Mouse (Mus musculus): ENCODE results near the gene Tnrc6a.

Gene Tnrc6a

GRCm38 (mm10) chr7:123124735-123125181 lies 1.1 kb downstream of the Tnrc6a start:
- peak in 1 of 2 experiments; percentile 42 for DNase-seq (ENCODE audit: low spot score in 2 of 2)

- DNase-seq (ENCODE audit: low spot score in 2 of 2), result no peak
These were observed 2.4 kb downstream of the Tnrc6a start for GRCm38 (mm10) chr7:123126056-123126455.

- no peak for DNase-seq (ENCODE audit: low spot score in 2 of 2)
These were observed 3.6 kb downstream of the Tnrc6a start for GRCm38 (mm10) chr7:123127301-123127700.

- DNase-seq (ENCODE audit: low spot score in 2 of 2), result no peak
These were observed 4.3 kb downstream of the Tnrc6a start for GRCm38 (mm10) chr7:123127981-123128380.

GRCm38 (mm10) chr7:123129061-123129460 lies 5.4 kb downstream of the Tnrc6a start:
- DNase-seq (ENCODE audit: low spot score in 2 of 2), result no peak

GRCm38 (mm10) chr7:123130198-123130597 lies 6.5 kb downstream of the Tnrc6a start:
- DNase-seq (ENCODE audit: low spot score in 2 of 2), result no peak

GRCm38 (mm10) chr7:123132401-123132800 lies 8.7 kb downstream of the Tnrc6a start:
- DNase-seq (ENCODE audit: low spot score in 2 of 2), result no peak

- DNase-seq (ENCODE audit: low spot score in 2 of 2), result no peak
These were observed 11.2 kb downstream of the Tnrc6a start for GRCm38 (mm10) chr7:123134876-123135275.

GRCm38 (mm10) chr7:123135655-123136054 lies 12.0 kb downstream of the Tnrc6a start:
- DNase-seq (ENCODE audit: low spot score in 2 of 2), result no peak

GRCm38 (mm10) chr7:123138001-123138400 lies 14.3 kb downstream of the Tnrc6a start:
- DNase-seq (ENCODE audit: low spot score in 2 of 2), result no peak

- peak in 1 of 2 experiments; percentile 51 for DNase-seq (ENCODE audit: low spot score in 2 of 2)
These were observed 22.6 kb downstream of the Tnrc6a start for GRCm38 (mm10) chr7:123146141-123146846.

GRCm38 (mm10) chr7:123147787-123148186 lies 24.1 kb downstream of the Tnrc6a start:
- no peak for DNase-seq (ENCODE audit: low spot score in 2 of 2)

- DNase-seq (ENCODE audit: low spot score in 2 of 2), result no peak
These were observed 25.2 kb downstream of the Tnrc6a start for GRCm38 (mm10) chr7:123148935-123149334.

- no peak for DNase-seq (ENCODE audit: low spot score in 2 of 2)
These were observed 38.7 kb downstream of the Tnrc6a start for GRCm38 (mm10) chr7:123162346-123162745.

- DNase-seq (ENCODE audit: low spot score in 2 of 2), result no peak
These were observed 43.8 kb downstream of the Tnrc6a start for GRCm38 (mm10) chr7:123167436-123167835.

GRCm38 (mm10) chr7:123169618-123170017 lies 45.9 kb downstream of the Tnrc6a start:
- no peak for DNase-seq (ENCODE audit: low spot score in 2 of 2)

- DNase-seq (ENCODE audit: low spot score in 2 of 2), result no peak
These were observed 48.4 kb downstream of the Tnrc6a start for GRCm38 (mm10) chr7:123172101-123172500.

- DNase-seq (ENCODE audit: low spot score in 2 of 2), result no peak
These were observed 53.5 kb downstream of the Tnrc6a start for GRCm38 (mm10) chr7:123177215-123177614.

GRCm38 (mm10) chr7:123181787-123182701 lies 58.4 kb downstream of the Tnrc6a start:
- no peak for DNase-seq (ENCODE audit: low spot score in 2 of 2)

- DNase-seq (ENCODE audit: low spot score in 2 of 2), result no peak
These were observed 61.2 kb downstream of the Tnrc6a start for GRCm38 (mm10) chr7:123184891-123185290.

- no peak for DNase-seq (ENCODE audit: low spot score in 2 of 2)
These were observed 62.8 kb downstream of the Tnrc6a start for GRCm38 (mm10) chr7:123186463-123186862.

GRCm38 (mm10) chr7:123187246-123187645 lies 63.6 kb downstream of the Tnrc6a start:
- no peak for DNase-seq (ENCODE audit: low spot score in 2 of 2)

GRCm38 (mm10) chr7:123188462-123188861 lies 64.8 kb downstream of the Tnrc6a start:
- no peak for DNase-seq (ENCODE audit: low spot score in 2 of 2)
